Mouse (Mus musculus): ENCODE measurements around the gene Ddx11.

The Ddx11 gene

GRCm38 (mm10) chr17:66123066-66123815, at the start of gene Ddx11:
Ddx11 (plus strand) TSS chr17:66123520.
- peak; percentile 92 to 99 for DNase-seq

GRCm38 (mm10) chr17:66073971-66074370, 49.3 kb upstream of the Ddx11 start:
- no peak for DNase-seq

- DNase-seq, result peak; percentile 8 to 12
These were observed 47.5 kb upstream of the Ddx11 start for GRCm38 (mm10) chr17:66075827-66076173.

DNA sequence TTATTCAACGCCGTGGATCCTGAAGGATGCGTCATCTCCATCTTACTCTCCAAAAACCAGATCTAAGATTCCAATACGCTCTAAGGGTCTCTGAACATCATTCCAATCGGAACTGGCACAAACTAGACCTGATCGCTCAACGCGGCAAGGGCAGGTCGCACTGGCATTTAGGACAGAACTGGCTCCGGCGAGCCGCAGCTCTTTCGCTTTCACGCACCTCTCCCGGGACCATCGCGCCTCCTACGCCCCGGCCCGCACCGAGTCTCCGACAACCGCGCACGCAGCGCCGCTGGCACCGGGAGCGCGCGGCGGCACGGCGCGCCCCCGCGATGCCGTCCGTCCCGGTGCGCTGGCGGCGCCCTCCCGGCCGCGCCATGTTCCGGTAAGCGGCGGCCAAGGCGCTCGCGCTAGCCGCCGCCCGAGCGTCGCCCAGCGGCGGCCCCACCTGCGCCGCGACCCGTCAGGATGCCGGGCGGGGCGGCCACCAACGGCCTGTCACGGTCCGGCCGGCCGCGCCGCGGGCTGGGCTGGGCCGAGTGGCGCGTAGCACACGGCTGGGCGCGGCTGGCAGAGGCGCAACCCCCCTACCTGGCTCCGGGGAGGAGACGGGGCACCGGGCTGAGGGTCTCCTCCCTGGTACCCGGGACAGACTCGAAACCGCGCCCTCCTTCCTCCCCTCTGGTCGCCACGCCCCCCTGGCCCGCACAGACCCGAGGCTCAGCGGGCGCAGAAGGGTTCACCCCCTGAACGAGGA, 47.0 kb upstream of the Ddx11 start:
- DNase-seq, result peak; percentile 14 to 59

DNA sequence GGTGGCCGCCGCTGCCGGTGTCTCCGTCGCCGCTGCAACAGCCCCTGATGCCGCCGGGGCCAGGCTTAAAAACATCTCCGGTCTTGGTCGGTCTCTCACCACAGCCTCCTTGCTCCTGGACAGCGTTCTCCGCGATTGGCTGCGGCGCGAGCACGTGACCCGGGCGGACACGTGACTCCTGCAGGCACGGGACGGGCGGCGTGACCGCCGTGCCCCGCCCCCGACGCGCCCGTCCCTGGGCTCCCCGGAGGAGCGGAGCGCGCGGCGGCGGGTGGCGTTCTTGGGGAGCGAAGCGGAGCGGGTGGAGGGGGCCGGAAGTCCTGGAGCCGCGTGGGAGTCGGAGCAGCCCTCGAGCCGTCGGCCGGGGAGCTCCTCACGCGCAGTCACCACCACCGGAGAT, 46.4 kb upstream of the Ddx11 start, which contains the start of gene Ankrd12:
Gene Ankrd12 (minus strand): TSS at position 156 of the 400 bp plus-strand sequence.
- peak; percentile 97 to 99 for DNase-seq

DNA sequence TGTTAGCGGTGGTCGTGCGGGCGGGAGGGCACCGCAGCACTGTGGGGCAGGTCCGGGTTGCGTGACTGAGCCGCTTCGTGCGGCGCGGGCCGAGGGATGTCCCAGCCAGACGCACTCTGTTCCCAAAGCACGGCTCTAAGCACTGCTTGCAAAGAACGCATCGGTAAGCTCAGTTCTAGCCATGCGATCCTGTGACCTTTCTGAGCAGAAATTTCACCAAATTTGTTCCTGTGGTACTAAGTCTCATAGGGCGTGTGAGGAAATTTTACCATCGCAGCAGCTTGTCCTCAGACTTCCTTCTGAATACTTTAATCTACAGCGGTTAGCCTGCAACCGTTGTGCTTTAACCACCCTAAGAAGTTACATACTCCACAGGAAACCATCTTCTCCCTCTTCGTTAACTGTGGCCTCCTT, 45.9 kb upstream of the Ddx11 start:
- no peak for DNase-seq

DNA sequence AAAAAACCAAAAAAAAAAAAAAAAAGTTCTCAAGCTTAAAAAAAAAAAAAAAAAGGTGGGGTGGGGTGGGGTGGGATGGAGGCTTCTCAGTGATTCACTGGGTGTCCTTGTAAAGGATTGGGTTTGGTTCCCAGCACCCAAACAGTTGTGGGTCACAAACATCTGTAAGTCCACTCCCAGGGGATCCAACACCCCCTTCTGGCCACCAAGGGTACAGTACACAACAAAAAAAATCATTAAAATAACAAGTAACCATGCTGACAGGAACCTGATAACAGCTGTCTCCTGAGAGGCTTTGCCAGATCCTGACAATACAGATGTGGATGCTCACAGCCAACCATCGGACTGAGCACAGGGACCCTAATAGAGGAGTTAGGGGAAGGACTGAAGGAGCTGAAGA, 38.8 kb upstream of the Ddx11 start:
- no peak for DNase-seq

DNA sequence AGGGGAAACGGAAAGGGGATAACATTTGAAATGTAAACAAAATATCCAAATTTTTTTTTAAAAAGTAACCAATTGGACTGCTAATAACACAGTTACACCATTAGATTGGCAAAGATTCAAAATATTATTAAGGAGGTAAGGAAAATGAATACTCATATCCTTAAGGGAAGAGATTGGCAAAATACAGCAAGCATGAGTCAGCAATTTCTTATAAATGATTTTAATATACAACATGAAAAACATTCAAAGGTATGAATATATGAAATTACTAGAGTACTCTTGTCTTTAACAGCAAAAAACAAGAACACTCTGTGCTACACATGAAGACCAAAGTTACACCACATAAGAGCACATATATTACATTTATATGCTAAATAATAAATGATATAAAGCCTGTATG, 38.3 kb upstream of the Ddx11 start:
- no peak for DNase-seq

GRCm38 (mm10) chr17:66090251-66090650, 33.1 kb upstream of the Ddx11 start:
- no peak for DNase-seq

- no peak for DNase-seq
These were observed 31.9 kb upstream of the Ddx11 start for GRCm38 (mm10) chr17:66091392-66091791.

DNA sequence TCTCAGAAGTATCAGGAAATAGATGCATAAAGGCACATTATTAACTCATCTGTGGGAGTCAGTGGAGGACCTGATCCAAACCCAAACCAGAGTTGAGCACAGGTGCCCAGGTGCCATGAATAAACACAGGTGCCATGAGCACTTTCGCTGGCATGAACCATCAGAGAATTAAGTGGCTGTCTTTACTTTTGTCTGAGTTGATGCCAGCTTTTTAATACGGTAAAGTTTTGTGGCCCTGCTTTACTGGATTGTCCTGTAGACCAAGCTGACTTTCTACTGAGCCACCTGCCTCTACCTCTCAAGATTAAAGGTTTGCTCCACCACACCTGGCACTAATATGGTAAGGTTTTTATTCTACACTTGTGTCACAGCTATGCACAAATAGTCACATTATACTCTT, 31.3 kb upstream of the Ddx11 start:
- DNase-seq, result no peak

DNA sequence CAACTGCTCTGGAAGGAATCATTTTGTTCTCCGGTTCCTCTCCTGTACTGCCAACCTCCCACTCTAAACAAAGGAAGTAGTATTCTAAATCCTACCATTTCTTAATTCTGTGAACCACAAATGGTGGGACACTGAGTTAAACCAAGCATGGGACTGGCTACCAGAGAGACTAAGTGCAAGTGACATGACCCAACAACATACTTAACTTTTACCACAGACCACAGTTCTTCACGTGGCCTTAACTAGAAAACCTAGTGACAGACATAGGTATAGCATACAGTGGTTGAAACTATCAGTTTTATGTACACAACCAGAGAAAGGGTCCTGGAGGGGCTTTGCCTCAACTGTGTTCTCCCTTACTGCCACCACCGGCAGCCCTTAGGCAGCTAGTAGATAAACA, 30.7 kb upstream of the Ddx11 start:
- DNase-seq, result no peak

GRCm38 (mm10) chr17:66100566-66101379, 22.5 kb upstream of the Ddx11 start:
- peak; percentile 27 to 44 for DNase-seq

DNA sequence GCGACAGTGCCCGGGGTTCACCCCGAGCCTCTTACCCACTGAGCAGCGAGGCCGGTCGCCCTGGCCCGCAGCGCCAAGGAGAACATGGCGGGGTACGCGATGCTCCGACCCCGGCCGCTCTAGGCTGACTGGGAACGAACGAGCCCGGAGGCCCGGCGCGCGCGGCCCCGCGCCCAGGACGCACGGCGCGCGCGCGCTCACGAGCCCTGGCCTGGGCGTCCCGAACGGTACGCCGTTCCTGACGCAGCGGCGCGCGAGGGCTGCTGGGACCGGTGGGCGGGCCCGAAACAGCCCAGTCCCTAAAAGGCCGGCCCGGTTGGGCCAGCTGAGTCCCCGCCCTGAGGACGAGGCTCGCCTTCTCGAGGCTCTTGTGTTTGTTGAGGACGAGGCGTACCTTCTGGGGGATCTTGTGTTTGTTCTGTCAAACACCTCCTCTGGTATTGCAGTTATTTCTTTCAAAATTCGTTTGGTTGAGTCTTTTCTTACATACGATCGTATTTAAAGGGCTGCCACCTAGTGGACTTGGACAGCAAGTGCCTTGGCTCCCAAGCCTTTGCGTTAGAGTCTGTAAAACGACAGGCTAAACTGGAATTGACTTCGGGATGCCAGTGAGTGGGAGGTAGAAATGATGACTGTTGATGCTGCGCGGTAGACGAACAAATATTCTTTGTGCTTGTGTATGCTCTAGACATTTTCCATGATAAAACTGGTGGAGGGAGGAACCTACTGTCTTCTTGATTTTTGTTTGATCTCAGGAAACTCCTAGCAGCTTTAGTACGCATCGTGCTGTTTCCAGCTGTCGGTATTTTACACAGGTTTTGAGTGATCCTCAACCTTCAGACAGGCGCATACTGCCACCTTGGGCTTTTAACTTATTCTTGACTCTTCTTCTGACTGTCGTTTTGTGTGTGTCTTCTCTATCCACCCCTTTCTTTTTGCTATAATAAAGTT, 21.7 kb upstream of the Ddx11 start, which contains the start of gene Ndufv2:
Gene Ndufv2 (minus strand): TSS at position 180 of the 951 bp plus-strand sequence.
- DNase-seq, result peak; percentile 94 to 97

DNA sequence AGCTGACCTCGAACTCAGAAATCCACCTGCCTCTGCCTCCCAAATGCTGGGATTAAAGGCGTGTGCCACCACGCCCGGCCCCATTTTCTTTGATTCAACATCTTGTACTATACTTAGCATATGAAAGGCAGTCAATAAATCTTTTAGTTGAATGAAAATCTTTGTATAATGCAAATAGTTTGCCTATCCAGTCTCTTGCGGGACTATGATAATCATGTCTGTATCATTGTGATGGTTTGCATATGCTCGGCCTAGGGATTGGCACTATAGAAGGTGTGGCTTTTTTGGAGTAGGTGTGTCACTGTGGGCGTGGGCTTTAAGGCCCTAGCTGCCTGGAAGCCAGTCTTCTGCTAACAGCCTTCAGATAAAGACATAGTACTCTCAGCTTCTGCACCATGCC, 19.2 kb upstream of the Ddx11 start:
- DNase-seq, result no peak

- peak; percentile 59 to 83 for DNase-seq
These were observed 16.6 kb upstream of the Ddx11 start for GRCm38 (mm10) chr17:66106601-66107267.

DNA sequence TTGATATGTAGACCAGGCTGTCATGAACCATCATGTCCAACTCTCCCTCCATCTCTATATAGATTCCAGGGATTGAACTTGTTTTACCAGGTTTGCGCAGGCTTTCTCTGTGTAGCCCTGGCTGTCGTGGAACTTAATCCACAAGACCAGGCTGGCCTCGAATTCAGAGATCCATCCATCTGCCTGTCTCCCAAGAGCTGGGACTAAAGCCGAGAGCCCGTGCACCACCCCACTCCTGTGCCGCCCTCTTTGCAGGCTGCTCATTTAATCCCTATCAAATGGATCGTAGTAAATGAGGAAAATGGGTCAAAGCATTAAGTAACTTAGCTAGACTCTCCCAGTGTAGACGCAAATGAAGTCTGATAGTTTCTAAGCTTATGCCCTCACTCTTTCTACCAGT, 15.9 kb upstream of the Ddx11 start:
- DNase-seq, result no peak

- no peak for DNase-seq
These were observed 15.1 kb upstream of the Ddx11 start for GRCm38 (mm10) chr17:66108198-66108597.

DNA sequence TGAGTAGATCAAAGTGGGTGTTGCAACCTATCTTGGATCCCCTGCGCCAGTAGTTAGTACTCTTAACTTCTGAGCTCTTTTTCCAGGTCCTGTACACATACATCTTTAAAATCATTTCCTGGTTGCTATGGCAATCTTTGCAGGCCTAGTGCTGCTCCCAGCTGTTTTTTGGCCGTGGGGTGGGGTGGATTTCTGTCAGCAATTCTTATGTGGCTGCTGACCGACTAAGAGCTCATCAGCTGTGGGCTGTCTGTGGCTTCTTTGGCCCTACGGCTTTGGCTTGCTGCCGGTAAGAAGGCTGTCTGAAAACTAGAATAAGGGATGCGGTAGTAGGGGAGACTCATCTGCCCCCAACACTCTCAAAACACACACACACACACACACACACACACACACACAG, 12.6 kb upstream of the Ddx11 start:
- peak; percentile 6 to 22 for DNase-seq

DNA sequence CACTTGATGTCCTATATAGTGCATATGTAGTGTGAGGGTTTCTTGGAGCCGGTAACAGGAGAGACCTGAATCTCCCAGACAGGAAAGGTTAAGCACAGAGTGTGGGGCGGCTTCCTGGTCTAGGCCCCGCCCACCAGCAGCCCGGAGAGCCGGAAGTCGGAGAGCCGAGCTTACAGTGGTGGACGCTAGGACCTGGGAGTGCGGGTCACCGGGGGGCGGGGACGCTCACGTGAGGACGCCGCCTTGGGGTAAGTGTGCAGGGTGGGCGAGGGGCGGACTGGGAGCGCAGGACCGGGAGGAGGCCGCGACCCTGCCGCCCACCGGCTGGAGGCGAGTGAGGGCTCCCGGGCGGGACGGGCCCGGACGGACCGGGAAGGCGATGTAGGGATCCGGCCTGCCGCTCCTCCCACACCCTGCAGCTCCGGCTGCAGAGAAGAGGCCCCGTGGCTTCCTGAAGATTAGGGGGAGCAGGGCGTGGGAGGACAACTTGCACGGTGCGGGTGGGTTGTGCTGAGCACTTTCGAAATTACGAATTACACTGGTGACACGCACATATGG, 11.8 kb upstream of the Ddx11 start, which contains the start of gene Washc1:
Gene Washc1 (plus strand): TSS at position 144 of the 558 bp plus-strand sequence.
- DNase-seq, result peak; percentile 94 to 96

DNA sequence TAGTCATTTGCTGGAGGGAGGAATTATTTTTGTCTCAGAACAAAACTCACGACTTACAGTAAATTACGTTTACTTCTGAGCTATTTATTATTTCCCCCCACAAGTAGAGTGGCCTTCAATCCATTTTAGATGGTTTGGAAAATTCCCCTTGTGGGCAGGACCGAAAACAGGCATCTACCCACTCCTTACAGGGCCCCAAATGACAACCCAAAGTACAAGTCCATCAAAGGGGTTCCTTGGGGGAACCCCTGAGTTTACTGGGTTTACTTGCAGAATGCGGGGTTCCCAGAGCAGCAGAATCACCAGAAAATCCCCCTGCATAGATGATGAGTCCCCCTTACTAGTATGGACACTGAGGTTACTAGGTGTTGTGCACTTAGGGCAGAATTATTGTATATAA, 11.2 kb upstream of the Ddx11 start:
- DNase-seq, result no peak
